Mouse (Mus musculus) frontal cortex, adult 2 months (tissue): ENCODE data around the gene Gm20388. TPM values are rescaled to one million over a fixed set of nuclear protein-coding genes. Genes with fewer than 3 reads are reported as not detected.

Experiments used
- DNase-seq, 2 experiments: peaks; one replicate each; pipeline ENCODE4 v3.0.0; 2022; ENCODE audit warnings: low spot score in 1 of 2; ENCODE audit errors: extremely low spot score in 1 of 2
- polyA plus RNA-seq: library from polyadenylated mRNA; depleted of rRNA; stranded (reverse); fragments of >200 nt; gene quantifications from 2 replicates; pipeline ENCODE4 v1.2.3, GENCODE M21; 2012

Gm20388 gene
- polyA plus RNA-seq, 1 experiment = 22.2 TPM

DNA sequence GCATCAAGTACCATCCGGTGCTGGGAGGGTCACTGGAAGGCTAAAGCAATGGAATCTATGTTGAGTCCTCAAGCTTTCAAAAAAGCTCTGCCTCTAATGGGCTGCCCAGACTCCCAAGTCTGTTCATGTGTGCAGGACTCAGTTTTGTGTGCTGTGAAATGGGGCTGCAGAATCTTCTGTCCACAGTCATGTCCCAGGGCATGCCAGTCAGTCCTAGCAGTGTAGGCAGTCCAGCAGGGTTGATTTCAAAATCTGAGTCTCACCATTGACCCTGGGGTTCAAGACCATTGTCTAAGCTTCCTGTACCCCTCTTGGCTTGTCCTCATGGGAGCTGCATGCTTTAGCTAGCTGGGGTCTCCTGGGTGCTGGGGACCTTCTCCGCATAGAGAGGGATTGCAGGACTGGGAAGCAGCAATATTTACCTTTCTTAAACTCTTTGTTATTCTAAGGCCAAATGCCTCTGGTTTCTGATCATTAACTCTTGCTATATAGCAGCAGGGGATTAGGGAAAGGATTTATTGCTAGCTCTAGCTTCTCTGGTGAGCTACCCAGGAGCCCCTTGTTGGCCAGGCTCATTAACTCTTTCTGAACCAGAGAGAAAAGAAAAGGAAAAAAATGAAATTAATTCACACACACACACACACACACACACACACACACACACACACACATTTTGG is 94.2 kb downstream of the Gm20388 start:
- DNase-seq = no peak

DNA sequence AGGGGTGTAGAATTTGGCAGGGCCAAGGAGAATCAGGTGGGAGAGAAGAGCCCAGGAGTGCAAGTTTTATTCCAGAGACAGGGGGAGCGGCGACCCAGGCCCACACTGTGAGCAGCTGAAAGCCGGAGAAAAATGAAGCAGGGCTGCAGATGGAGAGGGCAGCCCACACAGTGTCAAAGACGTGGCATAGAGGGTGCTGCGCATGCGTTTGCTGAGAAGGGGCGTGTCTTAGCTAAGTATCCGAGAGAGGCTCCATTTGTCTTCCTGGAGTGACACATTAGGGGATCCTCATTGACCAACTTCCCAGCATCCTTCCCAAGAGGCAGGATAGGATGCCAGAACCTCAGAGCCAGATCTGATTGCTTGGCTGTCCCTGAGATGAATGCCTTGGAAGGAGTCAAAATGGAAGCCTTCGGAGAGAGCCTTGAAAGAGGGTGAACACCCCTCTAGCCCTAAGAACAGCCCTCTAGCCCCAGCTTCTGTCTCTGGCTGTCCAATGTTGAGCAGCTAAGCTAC is 96.1 kb downstream of the Gm20388 start:
- no peak for DNase-seq

DNA sequence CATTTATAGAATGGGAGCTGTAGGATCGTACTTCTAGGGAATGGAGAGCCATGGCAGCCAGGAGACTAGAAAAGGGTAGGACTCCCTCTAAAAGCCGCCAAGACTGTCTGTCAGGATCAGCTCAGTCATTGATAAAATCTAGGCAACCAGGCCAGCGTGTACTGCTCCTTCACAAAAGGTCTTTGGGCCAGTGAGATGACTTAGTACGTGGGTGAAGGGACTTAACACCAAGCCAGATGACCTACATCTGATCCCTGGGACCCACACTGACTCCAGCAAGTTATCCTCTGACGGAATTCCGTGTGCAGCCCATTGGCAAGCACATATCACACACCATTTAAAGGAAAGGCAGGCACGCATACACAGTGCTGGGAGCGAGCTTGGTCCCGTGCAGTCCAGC is 96.5 kb downstream of the Gm20388 start:
- DNase-seq = no peak

DNA sequence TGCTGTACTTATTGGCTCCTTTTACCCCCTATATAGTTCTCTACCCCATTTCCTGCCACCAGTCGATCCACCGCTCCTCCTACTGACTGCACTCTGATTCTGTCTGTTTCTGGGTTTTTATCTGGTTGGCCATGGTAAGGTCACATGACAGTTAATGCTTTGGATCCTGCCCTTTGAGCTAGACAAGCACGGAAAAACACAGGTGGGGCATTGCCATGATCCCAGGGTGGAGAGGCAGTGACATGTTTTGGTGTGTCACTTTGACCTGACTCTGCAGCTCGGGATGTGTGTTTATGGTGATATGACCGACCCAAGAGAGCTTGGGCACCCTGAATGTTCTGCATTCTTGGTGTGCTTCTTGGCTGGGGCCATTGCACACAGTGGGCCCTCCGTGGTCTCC is 98.6 kb downstream of the Gm20388 start:
- DNase-seq = no peak

DNA sequence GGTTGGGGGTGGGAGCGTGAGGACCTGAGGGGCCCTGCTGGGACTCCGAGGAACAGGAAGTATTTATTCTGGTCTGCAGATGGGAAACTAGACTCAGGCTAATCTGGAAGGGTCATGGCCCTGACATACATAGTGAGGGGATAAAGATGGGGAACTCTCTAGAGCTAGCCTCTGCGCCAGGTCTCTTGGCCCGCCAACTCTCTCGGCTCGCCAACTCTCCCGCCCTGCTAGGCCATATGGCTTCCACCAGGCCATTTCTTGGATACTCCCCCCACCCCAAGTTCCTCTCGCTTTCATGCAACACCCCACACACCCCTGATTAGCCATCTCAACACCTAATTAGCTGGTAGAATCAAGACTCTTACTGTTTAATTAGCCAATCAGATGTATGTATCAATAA is 101.8 kb downstream of the Gm20388 start:
- no peak for DNase-seq

DNA sequence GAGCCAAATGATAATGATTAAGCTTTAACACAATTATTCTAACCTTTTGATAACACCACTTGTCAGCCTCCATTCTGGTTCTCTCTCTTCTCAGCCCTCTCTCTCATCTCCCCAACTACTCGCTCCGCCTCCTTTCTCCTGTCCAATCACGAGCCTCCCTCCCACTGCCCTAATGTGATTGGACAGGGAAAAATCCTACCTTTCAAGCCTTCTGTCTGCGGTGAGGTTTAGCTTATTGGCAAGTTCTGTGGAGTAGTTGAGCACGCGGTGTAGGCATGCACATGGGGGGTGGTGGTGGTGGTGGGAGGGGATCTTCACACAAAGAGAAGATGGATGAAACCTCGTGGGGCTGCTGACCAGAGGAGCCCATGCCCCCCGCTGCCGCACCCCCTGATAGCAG is 102.3 kb downstream of the Gm20388 start:
- no peak for DNase-seq

DNA sequence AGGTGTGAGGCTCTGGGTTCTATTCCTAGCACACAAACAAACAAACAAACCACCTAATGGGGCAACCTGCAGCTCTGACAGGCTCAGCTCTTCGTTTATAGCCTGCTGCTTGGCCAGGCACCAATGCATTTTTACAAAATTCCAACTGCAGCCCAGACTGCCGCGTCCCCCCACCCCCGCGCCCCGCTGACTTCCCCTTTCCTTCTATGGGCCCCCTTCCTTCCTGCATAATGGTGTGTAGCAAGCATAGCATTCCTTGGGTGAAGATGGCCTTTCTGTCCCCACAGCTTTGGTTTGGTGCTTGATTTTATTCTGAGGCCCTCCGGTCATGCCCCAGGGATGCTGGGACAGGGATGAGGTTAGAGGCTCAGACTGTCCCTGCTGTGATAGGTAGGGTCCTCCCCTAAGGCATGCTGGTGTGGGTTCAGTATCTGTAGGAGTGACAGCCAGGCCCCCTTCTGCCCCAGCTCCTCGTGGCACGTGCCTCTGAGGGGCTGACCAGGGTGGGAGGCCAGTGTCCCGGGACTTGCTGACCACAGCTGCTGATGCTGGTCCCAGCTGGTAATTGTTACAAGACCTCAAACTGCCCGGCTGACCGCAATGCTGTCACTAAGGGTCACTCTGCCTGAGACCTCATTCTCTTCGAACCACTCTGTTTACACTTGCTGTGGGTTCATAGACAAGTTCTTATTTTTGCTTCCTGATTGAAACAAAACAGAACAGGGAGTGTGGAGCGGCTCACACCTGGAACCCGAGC is 103.8 kb downstream of the Gm20388 start:
- no peak for DNase-seq

DNA sequence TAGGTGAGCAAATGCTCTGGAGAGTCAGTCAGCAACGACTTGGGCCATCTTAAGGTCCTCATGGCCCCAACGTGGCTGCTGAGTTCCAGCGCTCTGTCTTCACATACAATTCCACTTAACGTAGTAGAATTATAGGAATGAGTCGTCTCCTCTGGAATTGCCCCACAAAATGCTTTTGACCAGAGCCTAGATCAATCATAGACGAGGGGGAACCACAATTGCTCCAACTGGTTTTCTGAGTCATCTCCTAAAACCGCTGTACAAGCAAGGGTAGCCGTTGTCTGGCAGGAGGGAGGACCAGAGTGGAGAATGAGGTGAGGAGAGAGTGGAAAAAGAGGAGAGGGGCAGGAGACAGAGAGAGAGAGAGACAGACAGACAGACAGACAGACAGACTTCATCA is 105.3 kb downstream of the Gm20388 start:
- DNase-seq = no peak

DNA sequence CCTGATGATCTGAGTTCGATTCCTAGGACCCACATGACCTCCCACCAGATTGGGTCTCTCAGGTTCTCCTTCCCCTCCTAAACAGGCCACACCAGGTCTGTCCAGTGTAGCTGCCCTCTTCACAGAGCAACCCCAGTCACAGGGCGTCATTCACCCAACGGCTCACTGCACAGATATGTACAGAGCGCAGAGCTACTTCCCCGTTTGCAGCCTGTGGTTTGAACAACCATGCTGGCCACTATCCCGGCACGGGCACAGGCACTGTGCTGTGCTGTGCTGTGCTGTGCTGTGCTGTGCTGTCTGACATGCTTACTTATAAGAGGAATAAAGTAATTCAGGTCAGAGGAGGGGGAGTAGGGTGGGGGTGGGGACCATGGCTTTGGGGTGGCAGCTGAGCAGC is 105.8 kb downstream of the Gm20388 start:
- no peak for DNase-seq

DNA sequence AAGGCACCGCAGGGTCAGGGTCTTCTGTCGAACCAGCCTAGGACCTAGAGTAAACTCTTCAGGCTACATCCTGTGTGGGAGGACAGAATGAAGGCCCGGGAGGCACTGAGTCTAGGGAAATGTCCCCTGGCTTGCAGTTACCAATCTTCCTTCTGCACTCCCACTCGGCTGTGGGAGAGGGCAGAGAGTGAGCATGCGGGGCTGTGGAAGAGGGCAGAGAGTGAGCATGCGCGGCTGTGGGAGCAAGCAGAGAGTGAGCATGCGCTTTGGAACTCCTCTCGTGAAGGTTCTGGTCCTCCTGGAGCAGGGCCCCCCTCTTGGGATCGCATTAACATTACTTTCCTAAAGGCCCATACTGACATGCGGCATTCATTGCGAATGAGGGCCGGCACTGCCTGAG is 106.7 kb downstream of the Gm20388 start:
- no peak for DNase-seq

DNA sequence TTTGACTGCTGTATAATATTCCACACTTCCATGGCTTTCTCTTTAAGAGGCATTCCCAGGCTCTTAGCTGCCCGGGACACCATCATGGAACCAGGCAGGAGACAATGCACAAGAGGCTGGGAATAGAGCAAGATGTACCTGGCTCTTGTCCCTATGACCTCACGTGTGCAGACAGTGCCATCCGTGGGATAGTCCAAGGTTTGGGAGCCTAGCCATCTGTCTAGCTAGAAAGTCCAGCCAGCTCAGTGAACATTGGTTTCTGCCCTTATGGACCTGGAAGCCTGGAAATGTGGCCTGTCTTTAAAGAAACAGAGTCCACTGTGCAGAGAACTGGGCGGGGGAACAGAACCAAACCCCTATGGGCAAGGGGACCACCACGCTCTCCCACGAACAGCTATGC is 107.1 kb downstream of the Gm20388 start:
- no peak for DNase-seq

DNA sequence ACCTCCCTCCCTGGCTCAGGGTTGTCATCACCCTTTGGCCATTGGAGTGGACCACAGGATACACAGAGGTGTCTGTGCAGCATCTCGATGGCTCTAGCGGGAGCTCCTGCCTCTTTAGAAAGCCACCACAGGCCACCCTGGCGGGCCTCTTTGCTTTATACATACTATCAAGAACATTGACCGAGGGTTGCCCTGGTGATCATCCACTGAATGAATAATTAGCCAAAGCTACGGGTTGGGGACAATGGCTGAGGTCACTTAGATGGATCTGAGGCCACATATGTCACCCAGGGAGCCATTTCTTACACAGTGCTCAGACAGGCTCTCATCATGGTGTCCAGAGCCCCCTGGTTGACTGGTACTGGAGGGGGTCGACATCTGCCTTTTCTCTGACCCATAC is 107.7 kb downstream of the Gm20388 start:
- no peak for DNase-seq

DNA sequence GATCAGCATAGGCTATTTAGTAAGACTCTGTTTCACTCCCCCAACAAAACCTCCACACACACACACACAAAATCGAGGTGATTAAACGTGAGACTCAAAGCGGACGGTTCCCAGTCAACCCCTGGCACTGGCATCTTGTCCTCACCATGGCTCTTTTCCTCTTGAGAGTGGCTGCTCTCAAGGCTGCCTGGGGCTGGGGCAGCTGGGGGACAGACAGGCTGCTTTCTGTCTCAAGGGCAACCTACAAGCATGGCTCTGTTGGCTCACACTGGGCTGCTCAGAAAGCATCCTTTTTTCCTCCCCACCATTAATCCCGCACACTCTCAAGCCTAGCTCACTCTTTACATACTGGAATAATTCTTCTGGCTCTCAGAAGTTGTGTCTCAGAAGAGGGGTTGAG is 108.7 kb downstream of the Gm20388 start:
- no peak for DNase-seq

DNA sequence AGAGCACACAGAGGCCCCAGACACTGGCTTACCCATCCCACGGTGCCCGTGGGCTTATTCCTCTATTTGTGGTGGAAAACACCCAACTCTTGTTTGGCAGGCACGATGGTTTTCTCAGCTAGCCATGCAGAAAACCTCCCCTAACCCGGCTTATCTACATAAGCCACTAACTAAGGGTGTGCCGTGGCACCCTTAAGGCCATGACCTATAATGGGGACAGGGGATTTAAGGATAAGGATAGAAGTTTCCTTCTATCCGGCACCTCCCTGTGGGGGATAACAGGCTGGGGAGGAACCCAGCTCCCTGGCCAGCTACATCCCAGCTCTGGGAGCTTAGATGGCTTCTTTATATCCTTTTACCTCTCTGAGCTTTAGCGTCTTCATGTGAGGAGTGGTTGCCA is 109.7 kb downstream of the Gm20388 start:
- no peak for DNase-seq

DNA sequence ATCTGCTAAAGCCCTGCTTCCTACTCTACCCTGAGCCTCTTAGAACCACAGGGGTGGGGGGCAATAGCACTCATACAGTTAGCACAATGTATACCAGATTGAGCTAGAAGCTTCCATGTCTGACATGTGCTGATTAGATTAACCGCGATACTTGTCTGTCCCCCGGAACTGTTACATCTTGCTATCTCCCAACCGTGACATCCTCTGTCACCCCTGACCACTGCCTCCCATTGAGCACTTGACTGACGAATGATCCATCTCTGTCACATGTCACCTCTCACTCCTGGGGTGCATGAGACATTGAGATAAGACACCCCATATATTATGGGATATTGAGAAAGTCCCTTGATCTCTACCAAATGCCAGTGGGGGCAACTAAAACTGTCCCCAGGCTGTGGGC is 115.6 kb downstream of the Gm20388 start:
- DNase-seq = no peak

DNA sequence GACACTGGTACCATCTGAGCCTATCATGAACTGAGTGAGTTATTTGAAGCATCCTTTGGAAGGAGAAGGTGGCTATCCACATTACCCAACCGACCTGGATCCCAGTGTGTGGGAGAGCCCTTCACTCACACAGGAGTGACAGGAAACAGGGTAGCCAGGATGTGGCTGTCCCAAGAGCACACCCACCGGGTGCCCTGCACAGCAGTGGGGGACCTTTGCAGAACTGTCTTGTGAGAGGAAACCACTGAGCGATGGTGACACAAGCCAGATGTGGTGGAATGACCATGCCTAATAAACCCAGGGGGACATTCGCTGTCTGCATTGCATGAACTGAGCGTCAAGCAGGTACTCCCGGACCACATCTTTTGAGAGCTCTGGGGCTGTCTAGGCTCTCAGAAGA is 116.3 kb downstream of the Gm20388 start:
- no peak for DNase-seq

DNA sequence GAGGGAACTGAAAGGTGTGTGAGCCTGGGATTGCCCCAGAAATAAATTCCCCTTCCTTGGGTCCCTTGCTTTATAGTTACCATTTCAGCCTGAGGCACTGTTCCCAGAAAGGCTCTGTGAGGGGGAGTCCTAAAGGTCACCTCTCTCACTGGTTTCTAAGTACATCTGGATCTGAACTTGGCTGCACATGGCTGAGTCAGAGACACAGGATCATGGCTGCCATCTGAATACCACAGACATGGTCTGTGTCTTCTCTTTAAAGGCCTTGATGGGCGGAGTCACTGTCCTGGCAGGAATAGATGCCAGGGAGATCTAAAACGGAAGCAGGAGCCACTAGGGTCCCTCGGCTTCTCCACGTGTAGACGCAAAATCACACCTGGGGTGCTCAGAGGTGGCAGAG is 119.8 kb downstream of the Gm20388 start:
- no peak for DNase-seq

DNA sequence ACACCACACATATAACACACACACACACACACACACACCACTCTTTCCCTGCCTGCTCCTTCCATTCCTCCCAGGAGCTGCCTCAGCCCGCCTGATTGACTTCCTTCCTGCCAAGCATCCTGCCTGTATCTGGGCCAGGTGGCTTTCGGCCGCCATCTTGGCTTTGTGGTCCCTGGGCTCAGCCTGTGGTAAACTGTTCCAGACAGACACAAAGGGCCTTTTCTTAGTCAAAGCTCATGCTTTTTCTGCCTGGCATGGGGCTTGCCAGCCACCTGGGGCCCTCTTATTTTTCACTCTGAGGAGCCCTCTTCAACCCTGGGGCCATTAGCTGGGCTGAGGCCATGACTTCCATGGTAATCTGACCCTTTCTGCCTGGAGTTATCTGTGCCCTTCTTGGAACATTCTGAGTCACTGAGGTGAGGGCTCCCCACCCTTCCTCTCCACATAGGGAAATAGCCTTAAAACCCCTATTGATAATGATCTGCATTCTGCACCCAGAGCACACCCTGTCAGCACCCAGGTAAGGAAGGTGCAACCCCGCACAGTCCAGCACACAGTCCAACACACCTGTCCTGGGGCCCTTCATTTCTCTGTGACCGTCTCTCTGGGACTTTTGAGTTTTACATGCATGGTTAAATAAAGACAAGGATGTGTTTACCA is 122.0 kb downstream of the Gm20388 start:
- DNase-seq = no peak

DNA sequence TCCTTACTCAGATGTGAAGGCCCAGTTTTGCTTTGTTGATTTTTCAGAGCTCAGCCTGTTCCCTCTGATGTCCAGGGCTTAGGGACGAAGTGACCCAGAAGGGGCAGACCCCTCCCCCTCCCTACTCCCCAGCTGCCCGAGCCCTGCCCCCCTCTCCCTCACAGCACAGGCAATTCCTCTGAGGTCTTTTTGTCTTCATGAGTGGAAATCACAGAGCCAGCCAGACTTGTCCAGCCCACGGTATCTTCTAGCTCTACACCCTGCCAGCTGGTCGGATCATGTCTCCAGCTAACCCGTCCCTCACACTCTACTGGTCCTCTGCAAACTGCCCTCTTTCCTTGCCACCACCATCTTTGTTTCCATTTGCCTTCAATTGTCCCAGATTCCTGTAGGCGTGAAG is 123.8 kb downstream of the Gm20388 start:
- DNase-seq = no peak

DNA sequence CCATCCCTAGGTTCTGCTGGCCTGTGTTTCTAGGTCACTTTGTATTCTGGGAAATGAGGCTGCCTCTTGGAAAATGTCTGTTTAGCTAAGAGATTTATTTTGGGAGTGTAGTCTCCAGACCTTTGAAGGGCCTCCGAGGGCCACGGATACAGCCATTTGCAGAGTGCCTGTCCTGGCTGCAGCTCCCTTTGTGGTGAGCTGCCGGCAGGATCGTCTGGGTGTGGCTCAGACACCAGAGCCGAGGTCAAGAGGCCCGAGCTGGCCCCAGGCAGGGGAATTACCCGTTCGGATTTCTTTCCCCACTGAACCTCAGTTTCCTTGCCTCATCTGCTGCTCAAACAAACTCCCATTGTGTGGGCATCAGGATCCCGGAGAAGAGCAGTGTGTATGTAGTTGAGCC is 125.5 kb downstream of the Gm20388 start:
- DNase-seq = no peak

DNA sequence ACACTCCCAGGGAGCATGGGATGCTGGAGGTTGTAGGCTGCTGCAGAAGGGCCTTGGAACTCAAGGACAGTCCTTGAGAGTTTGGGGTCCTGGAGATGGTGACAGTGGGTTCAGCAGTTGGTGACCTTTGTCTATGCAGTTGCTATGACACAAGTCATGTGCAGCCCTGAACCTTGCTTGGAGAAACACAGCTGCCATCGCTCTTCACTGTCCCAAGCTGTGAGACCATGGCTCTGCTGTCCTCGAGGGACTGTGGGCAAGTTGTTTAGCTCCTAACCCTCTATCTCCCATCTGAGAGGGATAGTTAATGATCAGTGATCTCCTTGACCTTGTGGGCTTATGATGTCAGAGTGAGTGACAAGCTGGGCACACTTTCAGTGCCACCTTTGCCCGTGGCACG is 125.9 kb downstream of the Gm20388 start:
- no peak for DNase-seq

DNA sequence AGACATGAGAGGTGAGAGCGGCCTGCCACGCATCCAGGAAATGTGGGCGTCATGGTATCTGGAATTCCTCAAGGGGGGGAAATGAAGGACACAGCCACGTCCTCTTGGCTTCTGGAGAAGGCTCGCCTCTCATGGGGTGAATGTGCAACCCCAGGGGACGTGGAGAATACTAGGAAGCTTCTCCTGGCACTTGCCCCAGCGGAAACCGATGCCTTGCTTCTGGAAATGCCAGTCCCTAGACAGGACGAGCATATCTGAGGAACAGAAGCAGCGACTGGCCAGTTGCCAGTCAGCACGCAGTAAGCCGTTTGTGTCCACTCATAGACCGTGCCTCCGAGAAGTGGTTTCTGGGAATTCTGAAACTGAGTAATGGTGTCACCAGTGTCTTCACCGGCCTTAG is 126.6 kb downstream of the Gm20388 start:
- DNase-seq = no peak
